Mouse (Mus musculus) erythroblast, embryonic 14.5 days (primary cell): ENCODE measurements around the gene Psmb5. TPM values are rescaled to one million over a fixed set of nuclear protein-coding genes. Genes with fewer than 3 reads are reported as not detected.

Experiments
- H3K27me3 ChIP-seq: 2 replicates; pipeline ENCODE4 v1.6.1; 2012; ENCODE audit warnings: inconsistent platforms; ENCODE audit not compliant: control insufficient read depth
- H3K36me3 ChIP-seq: 2 replicates; pipeline ENCODE4 v1.6.1; 2012; ENCODE audit warnings: mild to moderate bottlenecking, inconsistent platforms; ENCODE audit not compliant: control insufficient read depth
- H3K4me1 ChIP-seq: 2 replicates; pipeline ENCODE4 v1.6.1; 2012; ENCODE audit warnings: inconsistent platforms; ENCODE audit not compliant: control insufficient read depth
- H3K4me3 ChIP-seq: replicated peaks from 2 replicates; pipeline ENCODE3; 2012; ENCODE audit warnings: moderate library complexity, mild to moderate bottlenecking, inconsistent platforms
- H3K9me3 ChIP-seq: 2 replicates; pipeline ENCODE4 v1.6.1; 2012; ENCODE audit warnings: low read length, inconsistent platforms, mixed read lengths; ENCODE audit not compliant: control insufficient read depth
- GATA1 ChIP-seq: IDR thresholded peaks from 2 replicates; pipeline ENCODE4 v1.6.1; 2012; ENCODE audit warnings: low read length, inconsistent platforms, mixed read lengths
- TAL1 ChIP-seq: IDR thresholded peaks from 3 replicates; pipeline ENCODE4 v1.6.1; 2012; ENCODE audit warnings: low read length, inconsistent platforms, mixed read lengths
- polyA plus RNA-seq: library from polyadenylated mRNA; stranded (reverse); fragments of >175 nt; gene quantifications from 2 replicates; pipeline ENCODE4 v1.2.3, GENCODE M21; 2012

Gene Psmb5
- polyA plus RNA-seq, 1 experiment, result 21.7 TPM

DNA sequence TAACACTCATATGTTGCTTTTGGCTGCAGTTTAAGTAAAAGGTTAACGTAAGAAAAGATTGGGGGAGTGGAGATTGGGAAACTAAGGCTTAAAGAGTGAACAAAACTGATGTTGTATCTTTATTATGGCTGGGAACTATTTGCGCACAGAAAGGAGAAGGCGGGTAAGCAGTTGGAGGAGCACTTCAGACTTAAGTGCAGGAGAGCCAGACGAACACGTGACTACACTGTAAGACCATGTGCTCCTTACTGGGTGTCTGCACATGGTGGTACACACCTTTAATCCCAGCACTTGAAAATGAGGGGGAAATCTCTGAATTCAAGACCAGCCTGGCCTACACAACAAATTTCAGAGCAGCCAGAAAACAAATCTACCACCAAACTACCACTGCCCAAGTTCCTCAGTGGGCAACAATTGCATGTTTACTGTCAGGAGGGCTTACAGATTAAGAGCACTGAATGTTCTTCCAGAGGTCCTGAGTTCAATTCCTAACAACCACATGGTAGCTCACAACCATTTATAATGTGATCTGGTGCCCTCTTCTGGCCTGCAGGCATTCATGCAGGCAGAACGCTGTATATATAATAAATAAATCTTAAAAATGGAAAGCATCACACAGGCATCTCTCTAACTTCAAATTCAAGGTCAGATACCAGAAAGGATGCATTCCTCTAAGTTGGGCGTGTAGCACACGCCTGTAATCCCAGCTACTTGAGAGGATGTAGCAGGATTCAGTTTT lies 29.2 kb upstream of the Psmb5 start:
- TF ChIP-seq GATA1 (no peak), TAL1 (no peak)
- Histone ChIP-seq H3K4me3 (no peak overlapping the region), H3K9me3 (no peaks in the 10 kb centered on the region; the same call in 1 of the 2 replicates), H3K36me3 (peaks cover 98% of the 10 kb centered on the region), H3K27me3 (no peaks in the 10 kb centered on the region), H3K4me1 (peaks cover 18% of the 10 kb centered on the region)

- Histone ChIP-seq H3K4me1 (peaks cover 16% of the 10 kb centered on the region), H3K27me3 (peaks cover 1% of the 10 kb centered on the region), H3K9me3 (no peaks in the 10 kb centered on the region; the same call in 1 of the 2 replicates), H3K36me3 (peaks cover 97% of the 10 kb centered on the region), H3K4me3 (no peak overlapping the region)
- TF ChIP-seq TAL1, result no peak
- no peak for TF ChIP-seq GATA1
These were observed 28.6 kb upstream of the Psmb5 start for GRCm38 (mm10) chr14:54646455-54646854.

GRCm38 (mm10) chr14:54644294-54644693 lies 26.5 kb upstream of the Psmb5 start:
- H3K36me3 ChIP-seq, result peaks cover 75% of the 10 kb centered on the region

GRCm38 (mm10) chr14:54643011-54643410 lies 25.2 kb upstream of the Psmb5 start:
- Histone ChIP-seq H3K27me3 (peaks cover 27% of the 10 kb centered on the region), H3K36me3 (peaks cover 64% of the 10 kb centered on the region), H3K9me3 (no peaks in the 10 kb centered on the region; the same call in 1 of the 2 replicates), H3K4me3 (no peak overlapping the region), H3K4me1 (peaks cover 15% of the 10 kb centered on the region)
- no peak for TF ChIP-seq GATA1
- TF ChIP-seq TAL1, result no peak

More at GRCm38 (mm10) chr14:54644294-54644693, 26.5 kb upstream of the Psmb5 start:
- Histone ChIP-seq H3K4me3 (no peak overlapping the region), H3K4me1 (peaks cover 20% of the 10 kb centered on the region), H3K27me3 (peaks cover 23% of the 10 kb centered on the region), H3K9me3 (no peaks in the 10 kb centered on the region; the same call in 1 of the 2 replicates)
- no peak for TF ChIP-seq GATA1
- TF ChIP-seq TAL1, result no peak

DNA sequence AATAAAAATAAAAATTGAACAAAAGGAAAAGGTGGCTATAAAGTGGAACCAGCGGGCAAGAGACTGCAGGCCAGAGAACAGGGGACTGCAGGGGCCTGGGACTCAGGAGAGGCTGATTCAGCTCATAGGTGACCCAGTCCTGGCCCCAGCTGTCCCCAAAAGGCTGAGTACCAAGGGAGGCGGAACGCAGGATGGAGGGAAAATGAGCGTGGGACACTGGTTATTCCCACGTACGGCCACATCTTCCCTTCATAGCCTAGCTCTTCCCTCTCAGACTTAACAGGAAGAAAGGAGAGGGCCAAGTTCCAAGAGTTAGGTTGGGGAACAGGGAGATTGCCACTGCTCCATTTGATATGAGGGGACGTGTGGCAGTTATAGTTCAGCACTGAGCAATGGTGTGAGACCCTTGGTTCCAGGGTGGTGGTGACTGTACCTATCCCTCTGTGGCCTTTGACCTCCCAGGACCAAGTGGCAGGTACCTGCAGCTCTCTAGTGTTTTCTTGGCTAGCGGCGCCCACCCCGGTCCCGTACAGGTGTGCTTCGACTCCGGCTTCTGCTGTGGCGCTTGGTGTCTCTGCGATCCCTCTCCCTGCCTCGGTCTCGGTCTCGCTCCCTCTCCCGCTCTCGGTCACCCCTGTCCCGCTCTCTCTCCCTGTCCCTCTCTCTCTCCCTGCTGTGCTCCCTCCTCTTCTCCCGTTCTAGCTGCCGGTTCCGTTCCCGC lies 24.6 kb upstream of the Psmb5 start:
- H3K4me1 ChIP-seq, result peaks cover 15% of the 10 kb centered on the region
- TF ChIP-seq GATA1 (no peak), TAL1 (no peak)
- H3K4me3 ChIP-seq, result no peak overlapping the region
- H3K36me3 ChIP-seq, result peaks cover 60% of the 10 kb centered on the region
- H3K9me3 ChIP-seq, result no peaks in the 10 kb centered on the region; the same call in 1 of the 2 replicates
- H3K27me3 ChIP-seq, result peaks cover 27% of the 10 kb centered on the region

- TF ChIP-seq TAL1, result no peak
- TF ChIP-seq GATA1, result peak; percentile 25; the same call in 1 of the 2 replicates
- H3K4me1 ChIP-seq, result peaks cover 15% of the 10 kb centered on the region
- peaks cover 27% of the 10 kb centered on the region for H3K27me3 ChIP-seq
- H3K36me3 ChIP-seq, result peaks cover 57% of the 10 kb centered on the region
- H3K4me3 ChIP-seq, result peak within 1 kb of the TSS; percentile 75
- H3K9me3 ChIP-seq, result no peaks in the 10 kb centered on the region; the same call in 1 of the 2 replicates
These were observed 23.6 kb upstream of the Psmb5 start, which contains the start of gene Cdh24 for GRCm38 (mm10) chr14:54641305-54641969. TSS of gene Cdh24 (minus strand) at chr14:54641364.

DNA sequence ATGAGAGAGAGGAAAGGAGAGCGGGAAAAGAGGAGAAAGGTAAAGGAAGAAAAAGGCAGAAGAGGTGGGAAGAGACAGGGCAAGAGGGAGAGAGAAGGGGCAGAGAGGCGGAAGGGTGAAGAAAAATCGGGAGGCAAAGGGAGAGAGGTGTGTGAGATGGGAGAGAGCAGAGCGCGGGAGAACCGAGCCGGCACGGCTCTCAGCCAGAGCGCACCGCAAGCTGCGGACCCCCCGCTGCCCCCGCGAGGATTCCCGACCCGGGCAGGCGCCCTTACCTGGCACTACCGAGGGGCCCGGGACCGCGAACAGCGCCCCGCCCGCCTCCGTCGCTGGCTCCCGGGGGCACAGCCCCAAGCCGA lies 23.1 kb upstream of the Psmb5 start, which contains the start of gene Gm17606:
TSS of gene Gm17606 (plus strand) at position 7 of the 359 bp plus-strand sequence.
- Histone ChIP-seq H3K36me3 (peaks cover 54% of the 10 kb centered on the region), H3K4me1 (peaks cover 15% of the 10 kb centered on the region), H3K4me3 (peak within 1 kb of the TSS; percentile 75), H3K9me3 (no peaks in the 10 kb centered on the region; the same call in 1 of the 2 replicates), H3K27me3 (peaks cover 27% of the 10 kb centered on the region)
- no peak for TF ChIP-seq GATA1
- TF ChIP-seq TAL1, result no peak

- H3K4me1 ChIP-seq, result peaks cover 15% of the 10 kb centered on the region
- peaks cover 27% of the 10 kb centered on the region for H3K27me3 ChIP-seq
- H3K36me3 ChIP-seq, result peaks cover 46% of the 10 kb centered on the region
- no peak overlapping the region for H3K4me3 ChIP-seq
- no peaks in the 10 kb centered on the region; the same call in 1 of the 2 replicates for H3K9me3 ChIP-seq
- TF ChIP-seq GATA1, result no peak
- TF ChIP-seq TAL1, result no peak
These were observed 22.3 kb upstream of the Psmb5 start for GRCm38 (mm10) chr14:54640121-54640520.

DNA sequence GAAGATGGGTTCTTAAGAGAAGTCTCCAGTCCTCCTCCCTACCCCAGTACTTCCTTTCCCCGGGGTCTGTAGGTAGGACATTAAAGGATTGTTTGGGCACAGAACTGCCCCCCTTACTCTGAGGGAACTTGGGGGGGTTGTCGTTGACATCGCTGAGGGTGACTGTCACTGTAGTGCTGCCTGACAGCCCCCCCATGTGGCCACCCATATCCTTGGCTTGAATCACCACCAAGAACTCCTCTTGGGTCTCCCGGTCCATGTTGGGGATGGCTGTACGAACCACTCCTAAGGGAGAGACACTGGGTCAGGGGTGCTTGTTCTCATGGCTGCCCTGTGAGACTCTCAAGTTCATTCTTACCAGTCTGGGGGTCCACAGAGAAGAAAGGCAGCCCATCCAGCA lies 20.4 kb upstream of the Psmb5 start:
- Histone ChIP-seq H3K9me3 (no peaks in the 10 kb centered on the region), H3K36me3 (peaks cover 32% of the 10 kb centered on the region), H3K27me3 (peaks cover 27% of the 10 kb centered on the region), H3K4me3 (no peak overlapping the region), H3K4me1 (peaks cover 15% of the 10 kb centered on the region)
- no peak for TF ChIP-seq TAL1
